Mouse (Mus musculus) ES-E14 (cell line): ENCODE measurements around the gene Mdm1. TPM values are rescaled to one million over a fixed set of nuclear protein-coding genes. Genes with fewer than 3 reads are reported as not detected.

ENCODE experiments used
- DNase-seq: peaks from one replicate; pipeline ENCODE4 v3.0.0-alpha.2; 2013; ENCODE audit warnings: low read depth, low spot score
- H3K27ac ChIP-seq: 2 replicates; pipeline ENCODE4 v1.5.1; 2012; ENCODE audit warnings: low read depth, mild to moderate bottlenecking, low read length, moderate library complexity, mixed read lengths; ENCODE audit not compliant: poor library complexity, insufficient read depth, severe bottlenecking
- H3K36me3 ChIP-seq: 2 replicates; pipeline ENCODE4 v1.6.1; 2012; ENCODE audit warnings: mild to moderate bottlenecking, low read length, moderate library complexity, mixed read lengths; ENCODE audit not compliant: control insufficient read depth, poor library complexity, insufficient read depth, severe bottlenecking
- H3K4me1 ChIP-seq, 2 experiments: fragments of 150-350 bp in 1 of 2; sonication (generic) in 1 of 2; 2 replicates each; pipeline ENCODE4 v1.6.1; 2012; ENCODE audit warnings: low read length in 2 of 2, mild to moderate bottlenecking in 1 of 2, mixed read lengths in 1 of 2; ENCODE audit not compliant: control insufficient read depth in 2 of 2, insufficient read depth in 2 of 2, poor library complexity in 1 of 2
- H3K4me3 ChIP-seq, 2 experiments: fragments of 150-350 bp in 1 of 2; sonication (generic) in 1 of 2; 2 replicates each; pipeline ENCODE4 v1.5.1; 2012; ENCODE audit warnings: low read length in 2 of 2, low read depth in 1 of 2, mild to moderate bottlenecking in 1 of 2, mixed read lengths in 1 of 2; ENCODE audit not compliant: insufficient read depth in 1 of 2, poor library complexity in 1 of 2, severe bottlenecking in 1 of 2
- H3K9ac ChIP-seq: 2 replicates; pipeline ENCODE4 v1.6.1; 2012; ENCODE audit warnings: low read depth, mild to moderate bottlenecking, low read length, mixed read lengths; ENCODE audit not compliant: poor library complexity, insufficient read depth, severe bottlenecking
- H3K9me3 ChIP-seq: fragments of 150-350 bp; sonication (generic); 2 replicates; pipeline ENCODE4 v1.6.1; 2012; ENCODE audit warnings: low read depth, mild to moderate bottlenecking, low read length; ENCODE audit not compliant: control insufficient read depth, insufficient read depth
- CHD2 ChIP-seq: IDR thresholded peaks from 2 replicates; pipeline ENCODE4 v1.6.1; 2014; ENCODE audit warnings: mild to moderate bottlenecking, low read depth, low read length, inconsistent platforms
- HCFC1 ChIP-seq: IDR thresholded peaks from 2 replicates; pipeline ENCODE4 v1.6.1; 2012; ENCODE audit warnings: low read length, inconsistent platforms, borderline replicate concordance; ENCODE audit not compliant: insufficient read depth
- MAFK ChIP-seq: IDR thresholded peaks from 2 replicates; pipeline ENCODE4 v1.6.1; 2014; ENCODE audit warnings: mild to moderate bottlenecking, low read depth, low read length, inconsistent platforms; ENCODE audit not compliant: insufficient read depth
- ZC3H11A ChIP-seq: IDR thresholded peaks from 2 replicates; pipeline ENCODE4 v1.6.1; 2012; ENCODE audit warnings: low read depth, mild to moderate bottlenecking, inconsistent platforms, low read length, borderline replicate concordance
- ZNF384 ChIP-seq: IDR thresholded peaks from 2 replicates; pipeline ENCODE4 v1.6.1; 2012; ENCODE audit warnings: low read depth, low read length, inconsistent platforms
- in situ Hi-C, 2 experiments: fragments of 600-800 bp; cut with MboI; formaldehyde crosslinking; loops; one replicate each; pipeline ENCODE4 v1.15.1; 2025; ENCODE audit warnings: low sequenced_read_pairs in 2 of 2, inconsistent platforms in 1 of 2; ENCODE audit not compliant: unreplicated experiment in 2 of 2
- total RNA-seq: library from RNA; depleted of rRNA; stranded (reverse); fragments of 300-350 nt; gene quantifications from 2 replicates; pipeline ENCODE4 v1.2.3, GENCODE M21; 2012

Gene Mdm1
- total RNA-seq, 1 experiment = 15.5 TPM

GRCm38 (mm10) chr10:118097898-118098297 is 43.7 kb upstream of the Mdm1 start:
- H3K4me3 ChIP-seq = no peak overlapping the region
- no peak overlapping the region for H3K9ac ChIP-seq
- in situ Hi-C loops = no loop called here
- no peaks in the 10 kb centered on the region for H3K36me3 ChIP-seq
- no peak for DNase-seq
- no peak for TF ChIP-seq CHD2
- H3K27ac ChIP-seq = no peak overlapping the region
- H3K4me1 ChIP-seq = no peaks in the 10 kb centered on the region; a peak in 1 of 4 replicates
- H3K9me3 ChIP-seq = no peaks in the 10 kb centered on the region; the same call in 1 of the 2 replicates

- no peak overlapping the region for H3K4me3 ChIP-seq
- H3K4me1 ChIP-seq = no peaks in the 10 kb centered on the region; a peak in 1 of 4 replicates
- no peak for DNase-seq
- H3K27ac ChIP-seq = no peak overlapping the region
- H3K9ac ChIP-seq = no peak overlapping the region
- H3K36me3 ChIP-seq = no peaks in the 10 kb centered on the region
- TF ChIP-seq CHD2 = no peak
- no peak for TF ChIP-seq ZNF384
- TF ChIP-seq HCFC1 = no peak
- no peak for TF ChIP-seq MAFK
- no peak for TF ChIP-seq ZC3H11A
- in situ Hi-C loops = no loop called here
- H3K9me3 ChIP-seq = no peaks in the 10 kb centered on the region; the same call in 1 of the 2 replicates
Measured at GRCm38 (mm10) chr10:118100570-118100969, 41.0 kb upstream of the Mdm1 start.

GRCm38 (mm10) chr10:118101056-118101455 is 40.6 kb upstream of the Mdm1 start:
- H3K27ac ChIP-seq = no peak overlapping the region
- no peaks in the 10 kb centered on the region; the same call in 1 of the 2 replicates for H3K9me3 ChIP-seq
- H3K9ac ChIP-seq = no peak overlapping the region
- DNase-seq = no peak
- H3K36me3 ChIP-seq = no peaks in the 10 kb centered on the region
- no peak overlapping the region for H3K4me3 ChIP-seq
- in situ Hi-C loops = no loop called here
- no peaks in the 10 kb centered on the region; a peak in 1 of 4 replicates for H3K4me1 ChIP-seq
- no peak for TF ChIP-seq HCFC1
- TF ChIP-seq MAFK = no peak
- no peak for TF ChIP-seq CHD2
- no peak for TF ChIP-seq ZNF384
- TF ChIP-seq ZC3H11A = no peak

GRCm38 (mm10) chr10:118103020-118103666 is 38.5 kb upstream of the Mdm1 start:
- Histone ChIP-seq H3K4me1 (no peaks in the 10 kb centered on the region; a peak in 1 of 4 replicates), H3K4me3 (peak overlapping the region in 1 of 2 experiments; percentile 22; a peak in 1 of 4 replicates), H3K9me3 (no peaks in the 10 kb centered on the region; the same call in 1 of the 2 replicates), H3K27ac (no peak overlapping the region), H3K36me3 (no peaks in the 10 kb centered on the region), H3K9ac (no peak overlapping the region)
- peak; percentile 71 for DNase-seq
- no peak for TF ChIP-seq MAFK
- in situ Hi-C loops = no loop called here

- no peak overlapping the region for H3K9ac ChIP-seq
- 0 out of 2 replicates have a peak, but pooled peaks have one; percentile 32 for TF ChIP-seq MAFK
- TF ChIP-seq ZC3H11A = no peak
- in situ Hi-C loops = no loop called here
- no peak overlapping the region for H3K4me3 ChIP-seq
- H3K27ac ChIP-seq = no peak overlapping the region
- no peaks in the 10 kb centered on the region; the same call in 1 of the 2 replicates for H3K9me3 ChIP-seq
- no peaks in the 10 kb centered on the region; a peak in 1 of 4 replicates for H3K4me1 ChIP-seq
- no peaks in the 10 kb centered on the region for H3K36me3 ChIP-seq
- no peak for DNase-seq
Measured at GRCm38 (mm10) chr10:118103906-118104305, 37.7 kb upstream of the Mdm1 start.
